Mouse (Mus musculus) heart, embryonic 15.5 days (tissue): ENCODE results near the gene Cenpb. TPM values are rescaled to one million over a fixed set of nuclear protein-coding genes. Genes with fewer than 3 reads are reported as not detected.

ENCODE experiments used
- ATAC-seq: fragments of 200-750 bp; cut with Nextera tagmentation; replicated peaks from 2 replicates; pipeline ENCODE4 v1.8.0; 2017; ENCODE audit warnings: low read depth, moderate TSS enrichment; ENCODE audit not compliant: insufficient number of reproducible peaks, insufficient read depth, low FRiP score
- H3K27ac ChIP-seq: fragments of 300-500 bp; sonication (generic); 2 replicates; pipeline ENCODE4 v1.5.1; 2015; ENCODE audit warnings: mild to moderate bottlenecking, inconsistent platforms
- H3K27me3 ChIP-seq: fragments of 300-500 bp; sonication (generic); 2 replicates; pipeline ENCODE4 v1.6.1; 2015; ENCODE audit warnings: inconsistent platforms
- H3K36me3 ChIP-seq: fragments of 300-500 bp; sonication (generic); 2 replicates; pipeline ENCODE4 v1.6.1; 2015; ENCODE audit warnings: mild to moderate bottlenecking, inconsistent platforms
- H3K4me1 ChIP-seq: fragments of 300-500 bp; sonication (generic); replicated peaks from 2 replicates; pipeline ENCODE4 v1.6.1; 2015; ENCODE audit warnings: inconsistent platforms
- H3K4me2 ChIP-seq: fragments of 300-500 bp; sonication (generic); 2 replicates; pipeline ENCODE4 v1.6.1; 2015; ENCODE audit warnings: inconsistent platforms, mild to moderate bottlenecking, moderate library complexity
- H3K4me3 ChIP-seq: fragments of 300-500 bp; sonication (generic); 2 replicates; pipeline ENCODE4 v1.5.1; 2015; ENCODE audit warnings: mild to moderate bottlenecking, inconsistent platforms
- H3K9ac ChIP-seq: fragments of 300-500 bp; sonication (generic); 2 replicates; pipeline ENCODE4 v1.6.1; 2015; ENCODE audit warnings: mild to moderate bottlenecking, inconsistent platforms
- H3K9me3 ChIP-seq: fragments of 300-500 bp; sonication (generic); replicated peaks from 2 replicates; pipeline ENCODE4 v1.6.1; 2016; ENCODE audit warnings: inconsistent platforms
- WGBS: fragments of 180-500 bp; shearing (Covaris S2); methylation state at CpG from one replicate; pipeline ENCODE4 v1.1.7; 2015; ENCODE audit warnings: mixed read lengths; 5-methylcytosine and 5-hydroxymethylcytosine counted together
- polyA plus RNA-seq: library from polyadenylated mRNA; unstranded; fragments of >200 nt; fragmentation: Nextera tagmentation; extraction: Ambion mirVana; gene quantifications from 2 replicates; pipeline ENCODE4 v1.2.1, GENCODE M21; 2015

The Cenpb gene
- polyA plus RNA-seq, 1 experiment from 2014 or later, result 7.5 TPM

GRCm38 (mm10) chr2:131145536-131145935, 34.3 kb downstream of the Cenpb start:
- H3K4me3 ChIP-seq, result no peak overlapping the region
- H3K4me1 ChIP-seq, result peaks cover 11% of the 10 kb centered on the region
- 80% methylated on average over 2 of the region's 2 CpGs for WGBS
- no peaks in the 10 kb centered on the region for H3K27me3 ChIP-seq
- H3K9ac ChIP-seq, result no peak overlapping the region
- H3K4me2 ChIP-seq, result no peak overlapping the region
- no peak for ATAC-seq
- peaks cover 52% of the 10 kb centered on the region for H3K36me3 ChIP-seq
- H3K9me3 ChIP-seq, result no peaks in the 10 kb centered on the region
- H3K27ac ChIP-seq, result no peak overlapping the region

- no peak for ATAC-seq
- WGBS, result 52% methylated on average over 13 of the region's 13 CpGs
- peaks cover 52% of the 10 kb centered on the region for H3K36me3 ChIP-seq
- no peak overlapping the region for H3K27ac ChIP-seq
- H3K4me1 ChIP-seq, result peaks cover 15% of the 10 kb centered on the region
- no peaks in the 10 kb centered on the region for H3K27me3 ChIP-seq
- H3K4me2 ChIP-seq, result no peak overlapping the region
- no peak overlapping the region for H3K4me3 ChIP-seq
- no peak overlapping the region for H3K9ac ChIP-seq
- no peaks in the 10 kb centered on the region for H3K9me3 ChIP-seq
Observed at GRCm38 (mm10) chr2:131145121-131145520, 34.7 kb downstream of the Cenpb start.

- no peak for ATAC-seq
- Histone ChIP-seq H3K4me1 (peaks cover 21% of the 10 kb centered on the region), H3K9ac (no peak overlapping the region), H3K4me3 (no peak overlapping the region), H3K27ac (no peak overlapping the region), H3K4me2 (peak overlapping the region; percentile 23), H3K36me3 (peaks cover 38% of the 10 kb centered on the region), H3K27me3 (no peaks in the 10 kb centered on the region), H3K9me3 (no peaks in the 10 kb centered on the region)
- 68% methylated on average over 22 of the region's 22 CpGs for WGBS
Observed at GRCm38 (mm10) chr2:131143007-131143780, 36.7 kb downstream of the Cenpb start.

GRCm38 (mm10) chr2:131142592-131142991, 37.3 kb downstream of the Cenpb start:
- peak overlapping the region; percentile 18; the same call in 1 of the 2 replicates for H3K27ac ChIP-seq

GRCm38 (mm10) chr2:131141336-131141986, 38.4 kb downstream of the Cenpb start:
- 81% methylated on average over 8 of the region's 8 CpGs for WGBS
- H3K4me2 ChIP-seq, result no peak overlapping the region
- no peak for ATAC-seq
- H3K27me3 ChIP-seq, result no peaks in the 10 kb centered on the region
- no peak overlapping the region for H3K27ac ChIP-seq
- H3K4me3 ChIP-seq, result no peak overlapping the region
- no peak overlapping the region for H3K9ac ChIP-seq
- peaks cover 24% of the 10 kb centered on the region for H3K36me3 ChIP-seq
- H3K4me1 ChIP-seq, result peaks cover 32% of the 10 kb centered on the region
- H3K9me3 ChIP-seq, result no peaks in the 10 kb centered on the region

More at GRCm38 (mm10) chr2:131142592-131142991, 37.3 kb downstream of the Cenpb start:
- whole genome bisulfite sequencing, result 32% methylated on average over 18 of the region's 18 CpGs
- Histone ChIP-seq H3K36me3 (peaks cover 32% of the 10 kb centered on the region), H3K9ac (no peak overlapping the region), H3K9me3 (no peaks in the 10 kb centered on the region), H3K27me3 (no peaks in the 10 kb centered on the region), H3K4me1 (peaks cover 25% of the 10 kb centered on the region), H3K4me3 (no peak overlapping the region), H3K4me2 (peak overlapping the region; percentile 23)
- 0 out of 2 replicates have a peak, but pooled peaks have one; percentile 31 for ATAC-seq

GRCm38 (mm10) chr2:131140533-131140905, 39.3 kb downstream of the Cenpb start:
- Histone ChIP-seq H3K4me1 (peaks cover 41% of the 10 kb centered on the region), H3K27ac (peak overlapping the region; percentile 80), H3K36me3 (peaks cover 16% of the 10 kb centered on the region), H3K4me2 (no peak overlapping the region), H3K9ac (no peak overlapping the region), H3K4me3 (no peak overlapping the region), H3K27me3 (no peaks in the 10 kb centered on the region), H3K9me3 (no peaks in the 10 kb centered on the region)
- no peak for ATAC-seq
- WGBS, result 34% methylated on average over 5 of the region's 5 CpGs

- Histone ChIP-seq H3K27ac (peak overlapping the region; percentile 80), H3K9ac (no peak overlapping the region), H3K4me3 (no peak overlapping the region), H3K9me3 (no peaks in the 10 kb centered on the region), H3K27me3 (no peaks in the 10 kb centered on the region), H3K4me2 (no peak overlapping the region), H3K4me1 (peaks cover 46% of the 10 kb centered on the region), H3K36me3 (peaks cover 14% of the 10 kb centered on the region)
- WGBS, result 15% methylated on average over 5 of the region's 5 CpGs
- no peak; the same call in 1 of the 2 replicates for ATAC-seq
Observed at GRCm38 (mm10) chr2:131139886-131140532, 39.9 kb downstream of the Cenpb start.

GRCm38 (mm10) chr2:131139287-131139686, 40.6 kb downstream of the Cenpb start:
- Histone ChIP-seq H3K9ac (no peak overlapping the region), H3K36me3 (peaks cover 9% of the 10 kb centered on the region), H3K9me3 (no peaks in the 10 kb centered on the region), H3K4me1 (peaks cover 53% of the 10 kb centered on the region), H3K27me3 (no peaks in the 10 kb centered on the region), H3K4me3 (no peak overlapping the region), H3K27ac (peak overlapping the region; percentile 80), H3K4me2 (no peak overlapping the region)
- WGBS, result 83% methylated on average over 5 of the region's 5 CpGs
- ATAC-seq, result no peak

- Histone ChIP-seq H3K9me3 (no peaks in the 10 kb centered on the region), H3K4me2 (no peak overlapping the region), H3K36me3 (peaks cover 7% of the 10 kb centered on the region), H3K9ac (no peak overlapping the region), H3K4me1 (peaks cover 59% of the 10 kb centered on the region), H3K4me3 (no peak overlapping the region), H3K27ac (no peak overlapping the region; the same call in 1 of the 2 replicates), H3K27me3 (no peaks in the 10 kb centered on the region)
- 95% methylated on average over 7 of the region's 7 CpGs for WGBS
- no peak for ATAC-seq
Observed at GRCm38 (mm10) chr2:131138760-131139159, 41.1 kb downstream of the Cenpb start.

GRCm38 (mm10) chr2:131138296-131138695, 41.6 kb downstream of the Cenpb start:
- H3K9me3 ChIP-seq, result no peaks in the 10 kb centered on the region
- H3K27me3 ChIP-seq, result no peaks in the 10 kb centered on the region
- 84% methylated on average over 4 of the region's 4 CpGs for WGBS
- no peak overlapping the region for H3K9ac ChIP-seq
- H3K27ac ChIP-seq, result no peak overlapping the region
- no peak overlapping the region for H3K4me3 ChIP-seq
- peaks cover 62% of the 10 kb centered on the region for H3K4me1 ChIP-seq
- no peak overlapping the region for H3K4me2 ChIP-seq
- H3K36me3 ChIP-seq, result peaks cover 2% of the 10 kb centered on the region
- ATAC-seq, result no peak

- Histone ChIP-seq H3K9ac (no peak overlapping the region), H3K4me1 (peaks cover 54% of the 10 kb centered on the region), H3K9me3 (no peaks in the 10 kb centered on the region), H3K27ac (peak overlapping the region; percentile 73), H3K36me3 (no peaks in the 10 kb centered on the region), H3K27me3 (no peaks in the 10 kb centered on the region), H3K4me3 (no peak overlapping the region), H3K4me2 (peak overlapping the region; percentile 14; the same call in 1 of the 2 replicates)
- peak; percentile 63 for ATAC-seq
- WGBS, result 24% methylated on average over 11 of the region's 11 CpGs
Observed at GRCm38 (mm10) chr2:131135521-131136139, 44.2 kb downstream of the Cenpb start.
